Mouse (Mus musculus) left cerebral cortex, postnatal 36 days (tissue): ENCODE measurements around the gene AI481877. TPM values are rescaled to one million over a fixed set of nuclear protein-coding genes. Genes with fewer than 3 reads are reported as not detected.
"Not testable (repeated sequence)": the region's sequence is repeated elsewhere in the genome, so short reads cannot be mapped to it uniquely, and the experiment has no call there.

Experiments used
- DNase-seq, 2 experiments: peaks; one replicate each; pipeline ENCODE4 v3.0.0; 2021 to 2022; ENCODE audit warnings: low spot score in 2 of 2, mixed read lengths in 1 of 2
- intact Hi-C: fragments of 180-260 bp; cut with DNase I; formaldehyde crosslinking; loops from one replicate; pipeline ENCODE4 v1.15.1; 2025
- total RNA-seq, 2 experiments: library from RNA; stranded (reverse); gene quantifications; 2 replicates each; pipeline ENCODE4 v1.2.3; 2021

AI481877 gene
- total RNA-seq: not detected

GRCm38 (mm10) chr4:59138507-59139033 lies at the start of gene AI481877:
Gene AI481877, minus strand, starts transcription at chr4:59138983.
- intact Hi-C loops, DNase-seq: not testable (repeated sequence)

- no peak for DNase-seq
- intact Hi-C loops: loop anchor here (2.0 to 10.0 kb wide), 2 partner anchors 94 to 360 kb away; partner anchors contain the start of gene Ptbp3
These were observed 49.7 kb upstream of the AI481877 start for GRCm38 (mm10) chr4:59188474-59188801.

GRCm38 (mm10) chr4:59187289-59187688 lies 48.5 kb upstream of the AI481877 start:
- DNase-seq: no peak
- intact Hi-C loops: loop anchor here (10.0 kb wide), 1 partner anchor 92 kb away; no protein-coding TSS in a partner anchor

GRCm38 (mm10) chr4:59185671-59186070 lies 46.9 kb upstream of the AI481877 start:
- DNase-seq: no peak
- intact Hi-C loops: loop anchor here (10.0 kb wide), 1 partner anchor 91 kb away; no protein-coding TSS in a partner anchor

GRCm38 (mm10) chr4:59181320-59182271 lies 42.8 kb upstream of the AI481877 start:
- no peak for DNase-seq
- intact Hi-C loops: loop anchor here (10.0 kb wide), 1 partner anchor 87 kb away; no protein-coding TSS in a partner anchor

- DNase-seq: no peak
- intact Hi-C loops: no loop called here
These were observed 38.8 kb upstream of the AI481877 start for GRCm38 (mm10) chr4:59177566-59177965.

- DNase-seq: no peak
- intact Hi-C loops: no loop called here
These were observed 37.1 kb upstream of the AI481877 start for GRCm38 (mm10) chr4:59175929-59176328.

GRCm38 (mm10) chr4:59175003-59175402 lies 36.2 kb upstream of the AI481877 start:
- intact Hi-C loops: no loop called here
- DNase-seq: no peak

GRCm38 (mm10) chr4:59173181-59173922 lies 34.6 kb upstream of the AI481877 start:
- no peak for DNase-seq
- intact Hi-C loops: no loop called here

GRCm38 (mm10) chr4:59172616-59173015 lies 33.8 kb upstream of the AI481877 start:
- intact Hi-C loops: no loop called here
- DNase-seq: no peak

- intact Hi-C loops: no loop called here
- no peak for DNase-seq
These were observed 31.2 kb upstream of the AI481877 start for GRCm38 (mm10) chr4:59169981-59170380.

- no peak for DNase-seq
- intact Hi-C loops: no loop called here
These were observed 28.6 kb upstream of the AI481877 start for GRCm38 (mm10) chr4:59167251-59167847.

- DNase-seq: no peak
- intact Hi-C loops: no loop called here
These were observed 25.3 kb upstream of the AI481877 start for GRCm38 (mm10) chr4:59164034-59164433.

GRCm38 (mm10) chr4:59160959-59161670 lies 22.3 kb upstream of the AI481877 start:
- DNase-seq: no peak
- intact Hi-C loops: no loop called here

GRCm38 (mm10) chr4:59160289-59160688 lies 21.5 kb upstream of the AI481877 start:
- intact Hi-C loops: no loop called here

GRCm38 (mm10) chr4:59157654-59158053 lies 18.9 kb upstream of the AI481877 start:
- intact Hi-C loops: no loop called here
- DNase-seq: no peak

More at GRCm38 (mm10) chr4:59160289-59160688, 21.5 kb upstream of the AI481877 start:
- no peak for DNase-seq

- no peak for DNase-seq
- intact Hi-C loops: no loop called here
These were observed 18.3 kb upstream of the AI481877 start for GRCm38 (mm10) chr4:59156897-59157592.

GRCm38 (mm10) chr4:59151953-59152352 lies 13.2 kb upstream of the AI481877 start:
- intact Hi-C loops: no loop called here
- no peak for DNase-seq

- no peak for DNase-seq
- intact Hi-C loops: no loop called here
These were observed 12.1 kb upstream of the AI481877 start for GRCm38 (mm10) chr4:59150907-59151306.
